Mouse (Mus musculus) T-helper 17 cell (primary cell): Measurements from ENCODE around the gene Bri3bp.
"Not testable (repeated sequence)": the region's sequence is repeated elsewhere in the genome, so short reads cannot be mapped to it uniquely, and the experiment has no call there.

Experiments used
- in situ Hi-C, 2 experiments: fragments of 300-600 bp; cut with MboI, MseI; formaldehyde crosslinking; loops; 1 replicate in 1 of 2; 2 replicates in 1 of 2; pipeline ENCODE4 v1.15.1; 2025; ENCODE audit warnings: high pct_unique_total_duplicates in 2 of 2

The Bri3bp gene

GRCm38 (mm10) chr5:125408842-125409241 is 32.5 kb upstream of the Bri3bp start:
- in situ Hi-C loops: loop anchor here in 1 of 2 experiments (5.0 kb wide), 1 partner anchor 33 kb away; the partner anchor contains the start of gene Bri3bp

GRCm38 (mm10) chr5:125409348-125410090 is 31.8 kb upstream of the Bri3bp start:
- in situ Hi-C loops: loop anchor here (5.0 kb wide), 2 partner anchors 33 to 63 kb away; partner anchors contain the start of gene Bri3bp (in 1 of the 2)

- in situ Hi-C loops: loop anchor here in 1 of 2 experiments (5.0 kb wide), 1 partner anchor 60 kb away; no protein-coding TSS in a partner anchor
These were observed 29.3 kb upstream of the Bri3bp start for GRCm38 (mm10) chr5:125411972-125412530.

GRCm38 (mm10) chr5:125412536-125412935 is 28.8 kb upstream of the Bri3bp start:
- in situ Hi-C loops: loop anchor here in 1 of 2 experiments (5.0 kb wide), 1 partner anchor 60 kb away; no protein-coding TSS in a partner anchor

- in situ Hi-C loops: loop anchor here in 1 of 2 experiments (5.0 kb wide), 1 partner anchor 59 kb away; no protein-coding TSS in a partner anchor
These were observed 27.6 kb upstream of the Bri3bp start for GRCm38 (mm10) chr5:125413763-125414162.

GRCm38 (mm10) chr5:125416183-125416582 is 25.2 kb upstream of the Bri3bp start:
- in situ Hi-C loops: no loop called here

GRCm38 (mm10) chr5:125418636-125419035 is 22.7 kb upstream of the Bri3bp start:
- in situ Hi-C loops: no loop called here

GRCm38 (mm10) chr5:125419124-125419523 is 22.2 kb upstream of the Bri3bp start:
- in situ Hi-C loops: no loop called here

- in situ Hi-C loops: no loop called here
These were observed 15.6 kb upstream of the Bri3bp start for GRCm38 (mm10) chr5:125425698-125426276.

- in situ Hi-C loops: no loop called here
These were observed 15.0 kb upstream of the Bri3bp start for GRCm38 (mm10) chr5:125426343-125426742.

- in situ Hi-C loops: not testable (repeated sequence)
These were observed 9.0 kb upstream of the Bri3bp start for GRCm38 (mm10) chr5:125432324-125432723.

GRCm38 (mm10) chr5:125433793-125434337 is 7.5 kb upstream of the Bri3bp start, which contains the start of gene Dhx37:
Gene Dhx37, minus strand, starts transcription at chr5:125434121.
- in situ Hi-C loops: no loop called here

GRCm38 (mm10) chr5:125434347-125434746 is 7.0 kb upstream of the Bri3bp start:
- in situ Hi-C loops: not testable (repeated sequence)

GRCm38 (mm10) chr5:125440583-125441233 is 660 bp upstream of the Bri3bp start:
- in situ Hi-C loops: loop anchor here in 1 of 2 experiments (5.0 kb wide), 1 partner anchor 33 kb away; no protein-coding TSS in a partner anchor

GRCm38 (mm10) chr5:125442136-125442995 is 998 bp downstream of the Bri3bp start:
- in situ Hi-C loops: loop anchor here in 1 of 2 experiments (5.0 kb wide), 1 partner anchor 35 kb away; no protein-coding TSS in a partner anchor

- in situ Hi-C loops: loop anchor here in 1 of 2 experiments (5.0 kb wide), 1 partner anchor 36 kb away; no protein-coding TSS in a partner anchor
These were observed 2.0 kb downstream of the Bri3bp start for GRCm38 (mm10) chr5:125443335-125443734.

GRCm38 (mm10) chr5:125443915-125444314 is 2.5 kb downstream of the Bri3bp start:
- in situ Hi-C loops: loop anchor here in 1 of 2 experiments (5.0 kb wide), 1 partner anchor 37 kb away; no protein-coding TSS in a partner anchor

GRCm38 (mm10) chr5:125444554-125444953 is 3.2 kb downstream of the Bri3bp start:
- in situ Hi-C loops: loop anchor here in 1 of 2 experiments (5.0 kb wide), 1 partner anchor 37 kb away; no protein-coding TSS in a partner anchor

- in situ Hi-C loops: no loop called here
These were observed 5.0 kb downstream of the Bri3bp start for GRCm38 (mm10) chr5:125446344-125446743.

GRCm38 (mm10) chr5:125448026-125448425 is 6.7 kb downstream of the Bri3bp start:
- in situ Hi-C loops: no loop called here
